Mouse (Mus musculus) MEL (cell line): ENCODE measurements at regions not wholly inside any gene's neighbourhood (a gene's known extent, or its start where the extent isn't known, plus 50 kb on each side); places are given as distances from the start of the nearest gene placed in this dataset.

Experiments used
- DNase-seq: peaks from one replicate; pipeline ENCODE4 v3.0.0; 2011; ENCODE audit warnings: low read depth, low spot score
- H3K27ac ChIP-seq: 2 replicates; pipeline ENCODE4 v1.5.1; 2012; ENCODE audit warnings: low read depth, mild to moderate bottlenecking, control low read depth, low read length, moderate library complexity; ENCODE audit not compliant: control insufficient read depth
- H3K27me3 ChIP-seq, 2 experiments: fragments of 150-350 bp in 1 of 2; sonication (generic) in 1 of 2; 2 replicates each; pipeline ENCODE4 v1.6.1; 2012; ENCODE audit warnings: low read length in 2 of 2, mild to moderate bottlenecking in 2 of 2, improper control_type of control experiment in 1 of 2, moderate library complexity in 1 of 2; ENCODE audit not compliant: insufficient read depth in 2 of 2, control insufficient read depth in 1 of 2
- H3K36me3 ChIP-seq, 2 experiments: 2 replicates each; pipeline ENCODE4 v1.6.1; 2012 to 2014; ENCODE audit warnings: low read length in 2 of 2, improper control_type of control experiment in 1 of 2, inconsistent platforms in 1 of 2, mild to moderate bottlenecking in 1 of 2; ENCODE audit not compliant: insufficient read depth in 2 of 2, control insufficient read depth in 1 of 2
- H3K4me1 ChIP-seq, 2 experiments: fragments of 150-350 bp in 1 of 2; sonication (generic) in 1 of 2; 2 replicates each; pipeline ENCODE4 v1.6.1; 2012; ENCODE audit warnings: low read length in 2 of 2, improper control_type of control experiment in 1 of 2, mild to moderate bottlenecking in 1 of 2; ENCODE audit not compliant: insufficient read depth in 2 of 2, control insufficient read depth in 1 of 2
- H3K4me3 ChIP-seq, 2 experiments: fragments of 150-350 bp in 1 of 2; sonication (generic) in 1 of 2; 2 replicates each; pipeline ENCODE4 v1.5.1; 2012; ENCODE audit warnings: low read depth in 2 of 2, low read length in 2 of 2, mild to moderate bottlenecking in 2 of 2, moderate library complexity in 2 of 2, control low read depth in 1 of 2, improper control_type of control experiment in 1 of 2; ENCODE audit not compliant: control insufficient read depth in 1 of 2, insufficient read depth in 1 of 2
- H3K79me2 ChIP-seq: 2 replicates; pipeline ENCODE4 v1.6.1; 2012; ENCODE audit warnings: mild to moderate bottlenecking, low read length, moderate library complexity; ENCODE audit not compliant: control insufficient read depth, poor library complexity, insufficient read depth
- H3K9ac ChIP-seq: 2 replicates; pipeline ENCODE4 v1.6.1; 2012; ENCODE audit warnings: low read depth, mild to moderate bottlenecking, control low read depth, low read length, moderate library complexity; ENCODE audit not compliant: control insufficient read depth, poor library complexity, severe bottlenecking
- H3K9me3 ChIP-seq: fragments of 150-350 bp; sonication (generic); replicated peaks from 2 replicates; pipeline ENCODE4 v1.6.1; 2012; ENCODE audit warnings: mild to moderate bottlenecking, low read length, improper control_type of control experiment, moderate library complexity; ENCODE audit not compliant: insufficient read depth
- BHLHE40 ChIP-seq: IDR thresholded peaks from 2 replicates; pipeline ENCODE4 v1.6.1; 2012; ENCODE audit warnings: low read depth, mild to moderate bottlenecking, inconsistent platforms, low read length, improper control_type of control experiment, borderline replicate concordance
- CHD2 ChIP-seq: IDR thresholded peaks from 2 replicates; pipeline ENCODE4 v1.6.1; 2011; ENCODE audit warnings: low read length, improper control_type of control experiment
- E2F4 ChIP-seq: IDR thresholded peaks from 2 replicates; pipeline ENCODE4 v1.6.1; 2011; ENCODE audit warnings: low read depth, low read length, improper control_type of control experiment, borderline replicate concordance
- ELF1 ChIP-seq: IDR thresholded peaks from 2 replicates; pipeline ENCODE4 v1.6.1; 2014; ENCODE audit warnings: low read depth, mild to moderate bottlenecking, inconsistent platforms, low read length, improper control_type of control experiment, moderate library complexity
- EP300 ChIP-seq, 2 experiments: IDR thresholded peaks; 2 replicates each; pipeline ENCODE4 v1.6.1; 2011; ENCODE audit warnings: improper control_type of control experiment in 2 of 2, low read length in 2 of 2, low read depth in 1 of 2, mild to moderate bottlenecking in 1 of 2
- ETS1 ChIP-seq: IDR thresholded peaks from 2 replicates; pipeline ENCODE4 v1.6.1; 2012; ENCODE audit warnings: low read depth, mild to moderate bottlenecking, inconsistent platforms, low read length, improper control_type of control experiment, moderate library complexity
- GABPA ChIP-seq: IDR thresholded peaks from 2 replicates; pipeline ENCODE4 v1.6.1; 2012; ENCODE audit warnings: low read depth, mild to moderate bottlenecking, inconsistent platforms, low read length, improper control_type of control experiment, moderate library complexity
- GATA1 ChIP-seq: IDR thresholded peaks from 2 replicates; pipeline ENCODE4 v1.6.1; 2011; ENCODE audit warnings: low read depth, low read length, improper control_type of control experiment
- HCFC1 ChIP-seq: IDR thresholded peaks from 2 replicates; pipeline ENCODE4 v1.6.1; 2012; ENCODE audit warnings: low read depth, mild to moderate bottlenecking, inconsistent platforms, low read length, improper control_type of control experiment, moderate library complexity
- MAZ ChIP-seq: IDR thresholded peaks from 2 replicates; pipeline ENCODE4 v1.6.1; 2012; ENCODE audit warnings: low read depth, mild to moderate bottlenecking, inconsistent platforms, low read length, improper control_type of control experiment
- MEF2A ChIP-seq: IDR thresholded peaks from 2 replicates; pipeline ENCODE4 v1.6.1; 2014; ENCODE audit warnings: low read depth, mild to moderate bottlenecking, inconsistent platforms, low read length, improper control_type of control experiment; ENCODE audit not compliant: poor library complexity, insufficient replicate concordance, severe bottlenecking; ENCODE audit errors: extremely low read depth
- MYC ChIP-seq: IDR thresholded peaks from 2 replicates; pipeline ENCODE4 v1.6.1; 2011; ENCODE audit warnings: low read depth, mild to moderate bottlenecking, low read length, improper control_type of control experiment, moderate library complexity
- NELFE ChIP-seq: IDR thresholded peaks from 2 replicates; pipeline ENCODE4 v1.6.1; 2011; ENCODE audit warnings: low read depth, low read length, improper control_type of control experiment
- POLR2AphosphoS2 ChIP-seq: IDR thresholded peaks from 2 replicates; pipeline ENCODE4 v1.6.1; 2011; ENCODE audit warnings: low read length, improper control_type of control experiment
- POLR2AphosphoS5 ChIP-seq: IDR thresholded peaks from 2 replicates; pipeline ENCODE4 v1.6.1; 2012; ENCODE audit warnings: low read depth, borderline replicate concordance, mild to moderate bottlenecking, inconsistent platforms, low read length, moderate library complexity, mixed read lengths
- RCOR1 ChIP-seq: IDR thresholded peaks from 2 replicates; pipeline ENCODE4 v1.6.1; 2012; ENCODE audit warnings: low read depth, mild to moderate bottlenecking, inconsistent platforms, low read length, improper control_type of control experiment
- SIN3A ChIP-seq: IDR thresholded peaks from 2 replicates; pipeline ENCODE4 v1.6.1; 2012; ENCODE audit warnings: low read length, improper control_type of control experiment, inconsistent platforms
- TBP ChIP-seq: IDR thresholded peaks from 2 replicates; pipeline ENCODE4 v1.8.0; 2011; ENCODE audit warnings: low read depth, low read length, improper control_type of control experiment
- UBTF ChIP-seq: IDR thresholded peaks from 2 replicates; pipeline ENCODE4 v1.6.1; 2012; ENCODE audit warnings: low read depth, mild to moderate bottlenecking, inconsistent platforms, low read length, improper control_type of control experiment, moderate library complexity, borderline replicate concordance; ENCODE audit not compliant: insufficient read depth
- USF2 ChIP-seq, 2 experiments: IDR thresholded peaks; 2 replicates each; pipeline ENCODE4 v1.6.1; 2011 to 2012; ENCODE audit warnings: improper control_type of control experiment in 2 of 2, low read length in 2 of 2, borderline replicate concordance in 1 of 2, inconsistent platforms in 1 of 2, low read depth in 1 of 2, mild to moderate bottlenecking in 1 of 2; ENCODE audit not compliant: insufficient read depth in 1 of 2
- ZC3H11A ChIP-seq: IDR thresholded peaks from 2 replicates; pipeline ENCODE4 v1.6.1; 2012; ENCODE audit warnings: low read depth, mild to moderate bottlenecking, inconsistent platforms, low read length, improper control_type of control experiment
- ZKSCAN1 ChIP-seq: IDR thresholded peaks from 2 replicates; pipeline ENCODE4 v1.6.1; 2012; ENCODE audit warnings: low read depth, mild to moderate bottlenecking, inconsistent platforms, low read length, improper control_type of control experiment, moderate library complexity
- ZNF384 ChIP-seq: IDR thresholded peaks from 2 replicates; pipeline ENCODE4 v1.6.1; 2012; ENCODE audit warnings: low read depth, mild to moderate bottlenecking, inconsistent platforms, low read length, improper control_type of control experiment

DNA sequence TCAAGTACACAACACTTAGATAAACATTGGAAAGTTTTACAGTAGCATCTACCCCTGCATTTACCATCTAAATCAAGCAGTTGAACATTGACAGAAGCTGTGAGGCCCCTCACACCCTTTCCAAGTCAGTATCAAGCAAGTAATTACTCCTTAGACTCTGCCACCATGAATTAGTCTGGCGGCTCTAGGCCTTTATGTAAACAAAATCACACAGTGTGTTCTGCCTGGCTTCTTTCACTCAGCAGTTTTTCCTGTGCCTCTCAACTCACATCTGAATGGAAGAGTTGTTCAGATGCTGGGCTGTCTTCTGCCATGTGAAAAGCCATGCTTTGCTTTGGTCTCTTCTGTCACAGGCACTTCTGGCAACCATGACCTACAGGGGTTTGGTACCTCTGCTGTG lies 64.9 kb upstream of the Fzd7 start:
- no peak for DNase-seq
- Histone ChIP-seq H3K4me3 (no peak overlapping the region), H3K9me3 (no peaks in the 10 kb centered on the region), H3K4me1 (peaks cover 0 to 4% of the 10 kb centered on the region in 2 experiments; a peak in 1 of 4 replicates), H3K36me3 (no peaks in the 10 kb centered on the region), H3K79me2 (no peaks in the 10 kb centered on the region), H3K9ac (no peak overlapping the region), H3K27ac (no peak overlapping the region), H3K27me3 (peaks cover 5 to 6% of the 10 kb centered on the region in 2 experiments; a peak in 2 of 4 replicates)
- TF ChIP-seq TBP (no peak), RCOR1 (no peak), ZKSCAN1 (no peak), ETS1 (no peak), POLR2AphosphoS5 (no peak), E2F4 (no peak), ZC3H11A (no peak), MYC (no peak), CHD2 (no peak), MEF2A (no peak), GATA1 (no peak), SIN3A (no peak), POLR2AphosphoS2 (no peak), GABPA (no peak)

DNA sequence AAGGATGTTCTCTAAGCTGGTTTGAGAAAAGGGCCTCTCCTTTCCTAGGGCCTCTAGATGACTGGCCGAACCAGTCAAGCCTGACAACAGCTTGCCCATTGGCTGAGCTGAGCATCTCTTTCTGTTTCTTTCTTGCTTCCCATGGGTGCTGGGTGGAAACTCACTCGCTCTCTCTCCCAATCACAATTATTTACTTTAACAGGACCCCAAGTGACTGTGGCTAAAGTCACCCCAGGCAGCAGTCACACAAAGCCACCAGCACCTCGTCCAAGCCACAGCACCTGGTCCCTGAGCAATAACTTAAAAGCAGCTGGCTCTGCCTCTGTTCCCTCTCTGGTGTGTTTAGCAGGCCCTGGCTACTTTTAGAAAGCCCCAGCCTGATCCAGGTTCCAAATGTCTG lies 64.3 kb upstream of the Fzd7 start:
- Histone ChIP-seq H3K9me3 (no peaks in the 10 kb centered on the region), H3K27me3 (peaks cover 5 to 6% of the 10 kb centered on the region in 2 experiments; a peak in 2 of 4 replicates), H3K36me3 (no peaks in the 10 kb centered on the region), H3K9ac (no peak overlapping the region)
- DNase-seq = no peak
- TF ChIP-seq BHLHE40 (no peak), ELF1 (no peak), EP300 (IDR thresholded peaks at IDR 0.05; ENCODE audit: low read depth in 1 of 2, low read length in 2 of 2) (no peak), USF2 (IDR thresholded peaks at IDR 0.05; ENCODE audit: borderline replicate concordance in 1 of 2, insufficient read depth in 1 of 2, low read depth in 1 of 2, low read length in 2 of 2) (no peak), HCFC1 (no peak), NELFE (no peak), ZNF384 (no peak), MAZ (no peak), E2F4 (no peak), ZKSCAN1 (no peak), UBTF (no peak)
- TF ChIP-seq, all 39 proteins: peak for 0
- H3K4me1 ChIP-seq = peaks cover 0 to 4% of the 10 kb centered on the region in 2 experiments; a peak in 1 of 4 replicates
- no peak overlapping the region for H3K4me3 ChIP-seq
- H3K79me2 ChIP-seq = no peaks in the 10 kb centered on the region
- H3K27ac ChIP-seq = no peak overlapping the region
